Mouse (Mus musculus) erythroblast, adult 5-6 weeks (primary cell): Measurements from ENCODE around the gene Ppat. TPM values are rescaled to one million over a fixed set of nuclear protein-coding genes. Genes with fewer than 3 reads are reported as not detected.
A peak's percentile ranks its signal among the peaks of the same experiment; 100 is the strongest.
"Not testable (repeated sequence)": the region's sequence is repeated elsewhere in the genome, so short reads cannot be mapped to it uniquely, and the experiment has no call there.

Source experiments
- ATAC-seq: replicated peaks from 2 replicates; pipeline ENCODE4 v1.8.0; 2016; ENCODE audit warnings: moderate number of reproducible peaks, mild to moderate bottlenecking, moderate TSS enrichment, inconsistent platforms; ENCODE audit not compliant: poor library complexity, low FRiP score, severe bottlenecking
- total RNA-seq, 2 experiments: library from RNA; stranded (forward) in 1 of 2; stranded (reverse) in 1 of 2; fragments of 150-400 nt in 1 of 2; fragments of 200-764, 138-1000 nt in 1 of 2; gene quantifications; 2 replicates each; pipeline versions ENCODE4 v1.2.3 to v1.2.4; 2015 to 2017; ENCODE audit warnings: low replicate concordance in 2 of 2

The Ppat gene
- total RNA-seq, 2 experiments from 2014 or later, result 12.0 to 13.3 TPM

- ATAC-seq, result peak; percentile 23
Measured at GRCm38 (mm10) chr5:76950343-76951105, 854 bp downstream of the Ppat start.

- no peak for ATAC-seq
Measured at GRCm38 (mm10) chr5:76947758-76948157, 3.6 kb downstream of the Ppat start.

GRCm38 (mm10) chr5:76947142-76947541, 4.2 kb downstream of the Ppat start:
- no peak for ATAC-seq

GRCm38 (mm10) chr5:76945678-76946033, 5.7 kb downstream of the Ppat start:
- no peak for ATAC-seq

GRCm38 (mm10) chr5:76944965-76945677, 6.3 kb downstream of the Ppat start:
- no peak for ATAC-seq

GRCm38 (mm10) chr5:76942505-76942904, 8.9 kb downstream of the Ppat start:
- no peak for ATAC-seq

GRCm38 (mm10) chr5:76941975-76942374, 9.4 kb downstream of the Ppat start:
- no peak for ATAC-seq

- ATAC-seq, result no peak
Measured at GRCm38 (mm10) chr5:76939717-76940116, 11.7 kb downstream of the Ppat start.

GRCm38 (mm10) chr5:76929180-76929877, 22.0 kb downstream of the Ppat start:
- no peak for ATAC-seq

GRCm38 (mm10) chr5:76928124-76928832, 23.1 kb downstream of the Ppat start:
- ATAC-seq, result no peak

- no peak for ATAC-seq
Measured at GRCm38 (mm10) chr5:76924296-76924695, 27.1 kb downstream of the Ppat start.

GRCm38 (mm10) chr5:76923428-76923827, 27.9 kb downstream of the Ppat start:
- no peak for ATAC-seq

- ATAC-seq, result no peak
Measured at GRCm38 (mm10) chr5:76922833-76923232, 28.5 kb downstream of the Ppat start.

- not testable (repeated sequence) for ATAC-seq
Measured at GRCm38 (mm10) chr5:76912522-76912921, 38.9 kb downstream of the Ppat start.

- ATAC-seq, result no peak
Measured at GRCm38 (mm10) chr5:76910807-76911206, 40.6 kb downstream of the Ppat start.

- no peak for ATAC-seq
Measured at GRCm38 (mm10) chr5:76906155-76906499, 45.3 kb downstream of the Ppat start.

- ATAC-seq, result peak; percentile 98
Measured at GRCm38 (mm10) chr5:76905405-76906154, 45.8 kb downstream of the Ppat start, which contains the start of gene Aasdh. Gene Aasdh (minus strand): TSS chr5:76905514.

- ATAC-seq, result peak; percentile 52
Measured at GRCm38 (mm10) chr5:76904713-76905404, 46.5 kb downstream of the Ppat start.

GRCm38 (mm10) chr5:76902131-76902530, 49.2 kb downstream of the Ppat start:
- ATAC-seq, result no peak
